18 mouse cellular contexts compared by ENCODE assay signal in genomic region chr19:55774824-55775223, GRCm38 (mm10). TPM values are rescaled to one million over a fixed set of nuclear protein-coding genes. Genes with fewer than 3 reads are reported as not detected.
DNase-seq lines count a peak whose midpoint lies in the region; ATAC-seq and TF ChIP-seq lines count a peak whose summit lies in the region.
"Had no signal": no experiment of that assay in that cellular context is flagged by ENCODE, and none has a peak within 500 bp of the region (broad histone marks: within the 10 kb centered on the region; RNA-seq: fewer than 3 reads in every experiment).

No protein-coding gene starts in this region.

- WGBS in liver, adult 2 months = 68% methylated on average over 7 of the region's 7 CpGs
- 22% methylated on average over 7 of the region's 7 CpGs for WGBS in liver, embryonic 12.5 days (ENCODE audit: insufficient replicate concordance)

- no peak for ATAC-seq in liver, embryonic 12.5 days
- peak; percentile 91 for ATAC-seq in megakaryocyte, adult 5-6 weeks (ENCODE audit: poor library complexity, severe bottlenecking)
- ATAC-seq: activated CD4-positive, CD25-positive, alpha-beta regulatory T cell, adult 4 months; intestine, postnatal 0 days had no signal

- TF ChIP-seq CTCF in liver, adult 2 months (IDR thresholded peaks at IDR 0.05; ENCODE audit: low read depth, low read length) = no peak

- H3K9me3 ChIP-seq in liver, embryonic 12.5 days (replicated peaks) = no peaks in the 10 kb centered on the region
- H3K9me3 ChIP-seq: forebrain, embryonic 12.5 days; heart, embryonic 13.5 days; hindbrain, embryonic 12.5 days; megakaryocyte, embryonic 14.5 days had no signal

- H3K27me3 ChIP-seq in liver, adult 2 months (ENCODE audit: control insufficient read depth, insufficient read depth, low read length) = no peaks in the 10 kb centered on the region
- H3K27me3 ChIP-seq in liver, embryonic 12.5 days (replicated peaks) = peaks cover 64% of the 10 kb centered on the region
- H3K27me3 ChIP-seq: forebrain, embryonic 12.5 days; heart, embryonic 13.5 days; hindbrain, embryonic 12.5 days had no signal

- peak; percentile 34 for DNase-seq in liver, adult 2 months (ENCODE audit: extremely low read depth, low read depth, low spot score)
- peak; percentile 42 for DNase-seq in c-Kit-positive CD71-negative TER-119-negative erythroid progenitor cells, embryonic 14.5 days (ENCODE audit: low read depth)
- no peak for DNase-seq in MN1 (ENCODE audit: low spot score)
- DNase-seq in left cerebral cortex, postnatal 4 days = no peak
- DNase-seq in kidney, adult 18-20 months = no peak
- DNase-seq: adrenal gland, postnatal 25 days; gastrocnemius, postnatal 36 days; kidney, postnatal 14 days; lung, embryonic 14.5 days; spleen, adult 18-20 months had no signal

- H3K4me1 ChIP-seq in liver, adult 2 months (ENCODE audit: control insufficient read depth, insufficient read depth, low read length) = peaks cover 7% of the 10 kb centered on the region
- peaks cover 5% of the 10 kb centered on the region; the same call in 1 of the 2 replicates for H3K4me1 ChIP-seq in liver, embryonic 12.5 days
- H3K4me1 ChIP-seq: megakaryocyte, embryonic 14.5 days had no signal

- no peak overlapping the region for H3K4me3 ChIP-seq in liver, adult 2 months (ENCODE audit: insufficient read depth, low read depth, low read length)
- H3K4me3 ChIP-seq in liver, embryonic 12.5 days = no peak overlapping the region
- H3K4me3 ChIP-seq: forebrain, embryonic 12.5 days; heart, embryonic 13.5 days; hindbrain, embryonic 12.5 days; megakaryocyte, embryonic 14.5 days had no signal

- no peak overlapping the region for H3K9ac ChIP-seq in liver, adult 2 months (ENCODE audit: low read depth, low read length)
- H3K9ac ChIP-seq in liver, embryonic 12.5 days = no peak overlapping the region
- H3K9ac ChIP-seq: forebrain, embryonic 12.5 days; heart, embryonic 13.5 days; hindbrain, embryonic 12.5 days; lung, embryonic 14.5 days had no signal

- intact Hi-C loops in left cerebral cortex, postnatal 4 days (cut with DNase I) = no loop called here

- no peak overlapping the region for H3K4me2 ChIP-seq in liver, embryonic 12.5 days
- H3K4me2 ChIP-seq: forebrain, embryonic 12.5 days; heart, embryonic 13.5 days; hindbrain, embryonic 12.5 days; lung, embryonic 14.5 days had no signal

- peaks cover 41% of the 10 kb centered on the region for H3K79me2 ChIP-seq in liver, adult 2 months (ENCODE audit: control insufficient read depth, insufficient read depth, low read length)

- no peak for TF ChIP-seq POLR2A in liver, adult 2 months (IDR thresholded peaks at IDR 0.05; ENCODE audit: extremely low read depth, insufficient read depth, low read length)

- no peak overlapping the region for H3K27ac ChIP-seq in liver, adult 2 months (replicated peaks; ENCODE audit: insufficient read depth, low read depth, low read length)
- no peak overlapping the region for H3K27ac ChIP-seq in liver, embryonic 12.5 days
- H3K27ac ChIP-seq: forebrain, embryonic 12.5 days; hindbrain, embryonic 12.5 days had no signal

- H3K36me3 ChIP-seq in liver, adult 2 months (ENCODE audit: control insufficient read depth, insufficient read depth, low read length) = 0 out of 2 replicates have a peak, but pooled peaks cover under 1% of the 10 kb centered on the region
- no peaks in the 10 kb centered on the region for H3K36me3 ChIP-seq in liver, embryonic 12.5 days
- H3K36me3 ChIP-seq: forebrain, embryonic 12.5 days; hindbrain, embryonic 12.5 days had no signal

RNA-seq across cellular contexts. Expression of gene Tcf7l2, which starts 33.2 kb away (rescaled TPM):
- 3.2 and 4.6 TPM in 2 replicates for total RNA-seq in liver, adult 2 months (2014; rRNA removed)
- 13.3 and 14.6 TPM in 2 replicates for polyA plus RNA-seq in liver, adult 2 months (2012; rRNA removed)
- polyA plus RNA-seq in liver, embryonic 12.5 days (2016; fragmentation: Nextera tagmentation; extraction: Ambion mirVana) = 22.9 and 23.0 TPM in 2 replicates
- 0.47 and 1.4 TPM in 2 replicates for total RNA-seq in megakaryocyte, adult 5-6 weeks (2015)
- 0.41 and 0.81 TPM in 2 replicates for total RNA-seq in megakaryocyte, adult 5-6 weeks (2017)
- total RNA-seq in left cerebral cortex, postnatal 4 days (2021) = 10 to 100 TPM in 1 of 2 experiments, 1 to 10 TPM in 1; 9.6 to 11.9 TPM

Comparison
In these comparisons a context has a peak if more than half of its experiments do, and no peak if none do; other contexts are left out.
1. DNase-seq: peak in liver, adult 2 months (single experiment) and c-Kit-positive CD71-negative TER-119-negative erythroid progenitor cells, embryonic 14.5 days (single experiment); none in MN1 (single experiment), left cerebral cortex, postnatal 4 days (single experiment) and kidney, adult 18-20 months (single experiment).